Mouse (Mus musculus) left cerebral cortex, adult 2 months (tissue): Measurements from ENCODE around the gene Barx1. TPM values are rescaled to one million over a fixed set of nuclear protein-coding genes. Genes with fewer than 3 reads are reported as not detected.
A peak's percentile ranks its signal among the peaks of the same experiment; 100 is the strongest.

Source experiments
- DNase-seq, 2 experiments: peaks; one replicate each; pipeline ENCODE4 v3.0.0; 2021 to 2022; ENCODE audit warnings: low spot score in 2 of 2, mixed read lengths in 1 of 2; ENCODE audit errors: extremely low spot score in 1 of 2
- H3K27ac ChIP-seq: fragments of 200-600 bp; 2 replicates; pipeline ENCODE4 v1.8.1; 2022
- H3K4me3 ChIP-seq: fragments of 200-600 bp; 2 replicates; pipeline ENCODE4 v1.8.1; 2022
- CTCF ChIP-seq: fragments of 200-600 bp; IDR thresholded peaks from 2 replicates; pipeline ENCODE4 v1.8.1; 2022; ENCODE audit warnings: antibody characterized with exemption, mild to moderate bottlenecking, moderate library complexity
- intact Hi-C: fragments of 180-260 bp; cut with DNase I; formaldehyde crosslinking; loops from one replicate; pipeline ENCODE4 v1.15.1; 2025
- total RNA-seq, 2 experiments: library from RNA; stranded (reverse); gene quantifications; 2 replicates each; pipeline ENCODE4 v1.2.3; 2021

The Barx1 gene
- total RNA-seq, 2 experiments from 2014 or later = not detected

DNA sequence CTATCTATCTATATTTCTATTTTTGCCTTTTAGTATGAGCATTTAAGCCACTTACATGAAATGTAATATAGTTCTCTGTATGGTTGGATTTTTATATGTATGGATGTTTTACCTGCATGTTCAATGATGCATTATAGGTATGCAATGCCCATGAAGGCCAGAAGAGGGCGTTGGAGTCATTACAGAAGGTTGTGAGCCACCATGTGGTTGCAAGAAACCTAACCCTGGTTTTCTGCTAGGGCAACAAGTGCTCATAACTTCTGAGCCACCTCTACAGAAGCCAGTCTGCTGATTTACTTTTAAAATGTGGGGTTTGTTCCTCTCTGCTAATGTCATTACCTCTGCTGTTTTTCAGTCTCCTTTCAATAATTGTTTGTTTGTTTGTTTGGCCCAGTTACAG, 12.2 kb upstream of the Barx1 start:
- DNase-seq = no peak
- Histone ChIP-seq H3K4me3 (no peak overlapping the region), H3K27ac (no peak overlapping the region)
- intact Hi-C loops = no loop called here
- peak; percentile 49 for TF ChIP-seq CTCF

DNA sequence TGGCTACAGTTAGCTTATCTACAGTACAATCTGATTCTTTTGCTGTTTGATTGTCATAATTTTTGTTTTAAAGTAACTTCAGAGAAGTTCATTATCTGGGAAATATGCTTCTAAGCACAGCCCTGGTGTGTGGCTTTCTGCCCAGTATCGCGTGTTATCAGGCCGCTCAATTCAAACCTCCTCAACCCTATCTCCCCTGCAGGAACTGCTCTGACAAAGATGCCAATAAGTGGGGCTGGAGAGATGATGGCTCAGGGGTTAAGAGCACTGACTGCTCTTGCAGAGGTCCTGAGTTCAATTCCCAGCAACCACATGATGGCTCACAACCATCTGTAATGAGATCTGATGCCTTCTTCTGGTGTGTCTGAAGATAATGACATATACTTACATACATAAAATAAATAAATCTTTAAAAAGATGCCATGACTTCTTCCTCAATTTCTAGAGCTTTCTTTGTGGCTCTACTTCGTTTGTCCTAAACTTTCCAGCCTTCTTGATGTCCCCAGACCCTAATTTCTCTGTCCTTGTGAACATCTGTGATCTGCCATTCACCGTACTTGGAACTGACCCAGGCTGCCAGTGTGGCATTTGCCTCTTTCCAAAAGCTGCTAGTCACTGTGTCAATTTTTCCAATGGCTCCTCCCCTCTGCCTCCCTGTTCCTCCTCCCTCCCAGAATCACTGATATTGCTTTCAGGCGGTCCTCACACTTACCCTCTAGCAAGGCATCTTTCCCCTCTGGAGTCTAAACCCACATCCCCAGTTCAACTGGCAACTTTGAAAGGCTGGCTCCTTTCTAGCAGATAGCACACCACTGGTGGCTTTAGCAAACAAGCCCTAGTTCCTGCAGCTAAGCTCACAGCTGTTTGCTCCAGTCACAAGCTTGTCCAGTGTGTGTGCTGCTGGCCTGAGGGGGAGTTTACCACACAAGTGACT, 11.4 kb upstream of the Barx1 start:
- intact Hi-C loops = no loop called here
- no peak for TF ChIP-seq CTCF
- H3K27ac ChIP-seq = no peak overlapping the region
- DNase-seq = no peak
- no peak overlapping the region for H3K4me3 ChIP-seq

DNA sequence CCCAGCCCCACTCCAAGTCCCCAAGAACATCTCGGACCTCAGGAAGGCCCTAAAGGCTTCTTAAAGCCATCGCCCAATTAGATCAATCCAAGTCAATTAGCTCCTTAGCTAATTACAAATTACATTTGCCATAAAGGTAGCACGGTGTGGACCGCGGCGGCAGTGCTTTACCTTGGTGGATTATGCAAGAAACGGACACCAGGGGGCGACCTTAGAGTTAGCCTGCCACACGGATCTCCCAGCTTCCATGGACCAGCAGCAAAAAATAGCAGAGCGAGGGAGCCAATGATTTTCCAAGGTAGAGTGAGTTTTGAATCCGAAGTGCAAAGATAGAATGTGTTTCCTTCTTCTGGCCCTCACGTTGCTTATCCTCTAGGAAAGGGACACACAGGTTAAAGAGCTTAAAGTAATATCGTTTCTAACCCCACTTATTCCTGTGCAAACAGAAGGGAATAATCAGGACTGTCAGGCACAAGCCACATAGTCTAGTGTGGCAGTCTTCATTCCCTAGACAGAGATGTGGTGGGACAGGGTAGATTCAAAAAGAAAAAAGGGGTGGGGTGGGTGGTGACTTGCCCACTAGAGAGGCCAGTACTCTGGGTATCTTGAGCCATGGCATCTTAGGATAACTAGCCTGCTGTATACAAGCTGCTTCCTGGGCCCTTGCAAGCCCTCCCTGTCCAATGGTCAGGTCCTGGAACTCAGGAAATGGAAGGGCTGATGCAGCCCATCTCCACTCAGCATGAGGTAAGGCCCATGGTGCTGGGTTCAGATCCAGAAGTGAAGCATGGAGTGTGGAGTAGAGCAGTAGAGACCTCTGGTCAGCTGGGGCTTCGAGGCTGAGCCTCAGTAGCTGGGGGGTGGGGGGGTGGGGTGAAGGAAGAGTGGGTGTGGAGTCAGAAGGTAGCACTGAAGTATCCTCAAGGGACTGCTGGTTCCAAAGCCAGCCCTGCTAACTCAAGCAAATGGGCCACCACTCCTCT, 8.7 kb upstream of the Barx1 start:
- intact Hi-C loops = loop anchor here (1.0 to 2.0 kb wide), 2 partner anchors 147 to 345 kb away; no protein-coding TSS in a partner anchor
- no peak overlapping the region for H3K4me3 ChIP-seq
- peak; percentile 80 for TF ChIP-seq CTCF
- peak; percentile 67 to 76 for DNase-seq
- no peak overlapping the region for H3K27ac ChIP-seq

DNA sequence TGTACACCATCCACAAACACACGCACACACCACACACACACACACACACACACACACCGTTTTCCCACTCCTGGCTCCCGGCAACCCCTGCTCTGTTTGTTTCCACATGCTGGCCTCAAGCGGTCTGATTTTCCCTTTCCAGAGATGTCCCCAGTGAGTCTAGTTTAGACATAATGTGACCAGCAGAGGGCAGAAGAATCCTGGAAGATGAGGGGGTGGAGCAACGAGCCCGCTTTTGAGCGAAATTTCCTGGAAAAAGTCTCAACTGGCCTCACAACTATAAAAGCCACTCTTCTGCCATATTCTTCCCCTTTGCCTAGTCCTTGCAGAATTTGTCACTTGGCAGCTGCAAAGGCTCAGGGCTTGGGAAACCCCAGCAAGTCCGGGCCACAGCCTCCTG, 7.2 kb upstream of the Barx1 start:
- TF ChIP-seq CTCF = peak; percentile 71
- DNase-seq = peak; percentile 38 to 44
- intact Hi-C loops = loop anchor here (2.0 to 5.0 kb wide), 2 partner anchors 343 to 517 kb away; no protein-coding TSS in a partner anchor
- H3K27ac ChIP-seq = no peak overlapping the region
- no peak overlapping the region for H3K4me3 ChIP-seq

DNA sequence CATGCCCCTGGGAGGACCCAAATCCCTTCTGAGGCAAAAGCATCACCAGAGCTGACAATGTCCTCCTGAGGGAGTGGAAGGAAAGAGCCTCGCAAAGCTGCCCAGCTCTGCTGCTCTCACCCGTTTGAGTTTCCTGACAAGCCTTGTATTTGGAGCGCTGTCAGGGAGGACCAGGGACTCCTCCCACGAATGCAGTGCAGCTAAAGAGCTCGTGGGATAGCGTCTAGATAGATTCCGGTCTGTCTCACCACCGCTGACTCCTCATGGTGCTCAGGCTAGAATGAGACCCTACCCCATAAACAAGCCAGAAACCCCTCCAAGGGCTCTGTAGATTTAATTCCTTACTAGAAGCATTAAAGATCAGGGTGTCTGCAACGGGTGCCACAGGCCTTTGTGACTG, 5.0 kb upstream of the Barx1 start:
- intact Hi-C loops = loop anchor here (5.0 kb wide), 1 partner anchor 515 kb away; no protein-coding TSS in a partner anchor
- no peak overlapping the region for H3K27ac ChIP-seq
- DNase-seq = no peak
- H3K4me3 ChIP-seq = no peak overlapping the region
- TF ChIP-seq CTCF = no peak

DNA sequence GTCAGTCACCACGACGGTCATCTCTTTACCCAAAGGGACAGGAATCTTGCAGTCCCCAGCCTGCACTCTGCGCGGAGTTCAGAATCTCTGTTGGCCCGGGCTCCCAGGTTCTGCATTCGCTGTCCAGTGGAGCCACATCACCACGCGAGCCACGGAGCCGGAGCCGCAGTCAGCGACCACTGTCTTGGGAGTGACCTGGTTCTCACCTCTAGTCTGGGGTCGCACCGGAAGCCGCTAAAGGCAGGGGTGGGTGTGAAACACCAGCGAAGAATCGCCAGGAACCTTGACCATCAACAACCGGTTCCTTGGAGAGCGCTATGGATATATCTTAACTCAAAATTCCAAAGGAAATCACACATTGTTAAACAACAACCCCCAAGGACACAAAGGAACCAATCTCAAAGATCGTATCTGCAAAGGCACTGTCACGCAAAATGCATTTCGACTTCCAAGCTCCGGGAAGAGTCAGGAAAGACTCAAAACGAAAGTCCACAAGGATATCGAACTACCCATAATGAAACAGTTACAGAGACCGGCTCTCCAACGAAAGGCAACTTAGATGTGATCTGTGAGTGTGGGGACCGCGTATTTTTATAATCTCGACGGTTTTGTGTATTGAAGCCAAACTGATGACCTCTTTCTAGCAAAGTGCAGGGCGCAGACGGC, 4.1 kb upstream of the Barx1 start:
- Histone ChIP-seq H3K4me3 (no peak overlapping the region), H3K27ac (no peak overlapping the region)
- TF ChIP-seq CTCF = no peak
- no peak for DNase-seq
- intact Hi-C loops = loop anchor here (5.0 kb wide), 1 partner anchor 514 kb away; no protein-coding TSS in a partner anchor

DNA sequence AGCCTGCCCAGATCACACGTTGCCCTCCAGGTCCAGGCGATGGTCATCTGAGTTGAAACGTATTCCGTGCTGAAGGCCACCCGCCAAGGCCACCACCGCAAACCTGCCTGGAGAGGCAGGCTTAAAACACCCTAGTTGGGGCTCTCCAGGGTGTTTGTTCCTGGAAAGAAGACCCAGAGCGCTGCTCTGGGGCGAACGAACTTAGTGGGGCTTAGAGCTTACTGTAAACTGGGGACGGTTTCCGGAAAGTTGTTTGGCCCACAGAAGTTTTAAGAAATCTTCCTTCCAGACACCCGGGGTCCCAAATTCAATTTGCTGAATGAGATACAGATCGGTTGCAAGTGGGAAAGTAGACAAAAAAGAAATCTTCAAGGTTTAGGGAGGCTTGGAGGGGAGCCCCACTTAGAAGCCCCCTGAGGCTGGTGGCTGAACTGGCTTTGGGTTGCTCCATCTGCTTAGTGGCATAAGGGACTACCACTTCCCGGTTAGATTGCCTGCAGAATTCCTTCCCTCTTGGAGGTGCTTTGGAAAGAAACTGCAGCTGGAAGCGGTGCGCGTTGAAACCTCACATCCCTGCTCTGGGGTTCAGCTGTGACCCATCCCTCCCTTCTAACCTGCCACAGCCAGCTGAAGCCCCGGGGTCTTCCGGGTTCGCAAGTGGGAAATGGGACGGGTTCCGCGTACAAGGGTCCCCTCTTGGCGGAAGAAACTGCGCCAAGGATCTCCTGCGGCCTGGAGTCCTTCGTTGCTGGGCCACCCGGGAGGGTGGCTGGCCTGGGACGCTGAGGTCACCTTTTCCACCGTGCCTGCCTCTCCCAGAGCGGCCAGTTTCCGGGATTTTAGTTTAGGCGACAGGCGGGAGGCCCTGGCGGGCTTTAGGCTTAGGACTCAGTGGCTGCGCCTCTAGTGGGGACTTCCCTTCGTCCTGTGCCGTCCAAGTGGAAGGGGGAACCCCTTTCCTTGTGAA, 3.3 kb upstream of the Barx1 start:
- intact Hi-C loops = loop anchor here (5.0 kb wide), 1 partner anchor 513 kb away; no protein-coding TSS in a partner anchor
- DNase-seq = no peak
- Histone ChIP-seq H3K4me3 (no peak overlapping the region), H3K27ac (no peak overlapping the region)
- TF ChIP-seq CTCF = no peak

DNA sequence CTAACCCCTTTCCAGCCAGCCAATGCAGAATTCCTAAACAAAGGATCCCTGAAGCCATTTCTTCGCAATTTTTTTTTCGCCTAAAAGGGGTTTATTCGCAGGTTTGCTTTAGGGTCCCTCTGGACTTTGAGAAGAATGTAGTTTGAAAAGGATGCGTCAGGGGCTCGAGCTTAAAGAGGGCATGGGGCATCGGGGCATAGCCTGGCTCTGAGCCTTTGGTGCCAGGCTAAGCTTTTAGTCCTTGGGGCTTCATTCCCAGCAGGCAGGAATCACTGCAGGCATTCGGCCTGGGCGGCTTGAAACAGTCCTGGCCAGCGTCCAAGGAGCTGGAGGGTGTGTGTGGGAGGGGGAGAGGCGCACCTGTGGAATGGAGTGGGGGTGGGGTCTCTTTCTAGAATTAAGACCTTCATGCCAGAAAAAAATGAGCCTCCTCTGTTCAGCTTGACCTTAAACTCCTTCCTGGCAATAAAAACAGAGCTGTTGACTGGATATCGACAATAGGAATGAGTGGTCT, 2.5 kb upstream of the Barx1 start:
- no peak for DNase-seq
- TF ChIP-seq CTCF = no peak
- intact Hi-C loops = no loop called here
- Histone ChIP-seq H3K4me3 (no peak overlapping the region), H3K27ac (no peak overlapping the region)

DNA sequence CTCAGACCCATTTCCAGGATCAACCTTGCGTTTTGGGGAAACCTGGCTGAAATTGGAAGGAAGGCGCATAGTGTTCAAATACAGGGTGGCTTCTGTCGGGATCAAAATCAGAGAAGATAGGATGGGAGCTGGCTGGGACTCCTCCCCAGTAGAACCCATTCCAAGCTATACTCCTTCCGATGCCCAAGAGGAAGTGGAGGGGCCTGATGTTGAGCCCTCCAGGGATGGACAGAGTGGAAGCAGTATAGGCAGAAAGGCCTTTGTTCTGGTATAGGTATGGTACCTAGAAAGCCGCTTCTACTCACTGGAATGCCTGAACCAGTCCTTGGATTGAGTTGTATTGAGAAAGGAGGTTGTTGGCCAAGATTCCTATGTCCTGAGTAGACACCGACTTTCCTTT, 2.1 kb upstream of the Barx1 start:
- intact Hi-C loops = no loop called here
- DNase-seq = no peak
- no peak overlapping the region for H3K27ac ChIP-seq
- no peak overlapping the region for H3K4me3 ChIP-seq
- TF ChIP-seq CTCF = no peak

DNA sequence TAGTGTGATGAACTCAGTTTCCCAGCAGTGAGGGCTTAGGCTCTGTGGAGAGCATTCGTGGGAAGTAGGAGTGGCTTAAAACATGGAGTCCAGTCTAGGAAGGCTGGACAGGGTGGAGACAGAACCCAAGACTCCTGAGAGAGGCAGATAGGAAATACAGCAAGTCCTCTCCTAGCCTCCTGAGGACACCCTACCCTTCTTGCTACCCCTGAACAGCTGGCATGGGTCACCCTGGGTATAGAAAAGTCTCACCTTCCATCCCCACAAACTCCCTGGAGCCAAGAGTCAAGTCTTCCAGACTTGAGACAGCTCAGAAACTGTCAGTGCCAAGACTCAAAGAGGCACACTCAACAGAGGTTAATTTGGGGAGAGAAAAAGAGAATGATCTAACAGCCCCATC, 1.2 kb upstream of the Barx1 start:
- Histone ChIP-seq H3K4me3 (no peak overlapping the region), H3K27ac (no peak overlapping the region)
- no peak for DNase-seq
- intact Hi-C loops = no loop called here
- TF ChIP-seq CTCF = no peak
